Mouse (Mus musculus): ENCODE measurements at regions not wholly inside any gene's neighbourhood (a gene's known extent, or its start where the extent isn't known, plus 50 kb on each side); places are given as distances from the start of the nearest gene placed in this dataset.

- TF ChIP-seq CTCF (IDR thresholded peaks at IDR 0.05; ENCODE audit: low read depth) (no peak), EP300 (IDR thresholded peaks at IDR 0.05; ENCODE audit: low read depth) (no peak)
Observed at GRCm38 (mm10) chr4:97505734-97506133, 266.8 kb upstream of the Nfia start.
